Mouse (Mus musculus) liver, embryonic 16.5 days (tissue): ENCODE results near the gene Hectd4. TPM values are rescaled to one million over a fixed set of nuclear protein-coding genes. Genes with fewer than 3 reads are reported as not detected.

Source experiments
- ATAC-seq: fragments of 200-750 bp; cut with Nextera tagmentation; 2 replicates; pipeline ENCODE4 v1.8.0; 2017; ENCODE audit warnings: low read depth, mild to moderate bottlenecking, moderate number of reproducible peaks, moderate library complexity
- H3K27ac ChIP-seq: fragments of 300-500 bp; sonication (generic); 2 replicates; pipeline ENCODE4 v1.5.1; 2014; ENCODE audit warnings: mild to moderate bottlenecking, low read length
- H3K27me3 ChIP-seq: fragments of 300-500 bp; sonication (generic); 2 replicates; pipeline ENCODE4 v1.6.1; 2014; ENCODE audit warnings: low read depth, low read length, mixed read lengths; ENCODE audit not compliant: control insufficient read depth, insufficient read depth
- H3K36me3 ChIP-seq: fragments of 300-500 bp; sonication (generic); 2 replicates; pipeline ENCODE4 v1.6.1; 2014; ENCODE audit warnings: mild to moderate bottlenecking; ENCODE audit not compliant: control insufficient read depth, insufficient read depth
- H3K4me1 ChIP-seq: fragments of 300-500 bp; sonication (generic); 2 replicates; pipeline ENCODE4 v1.6.1; 2014; ENCODE audit warnings: low read depth, low read length, mixed read lengths; ENCODE audit not compliant: control insufficient read depth
- H3K4me2 ChIP-seq: fragments of 300-500 bp; sonication (generic); 2 replicates; pipeline ENCODE4 v1.6.1; 2014; ENCODE audit warnings: low read depth, low read length, mixed read lengths
- H3K4me3 ChIP-seq: fragments of 300-500 bp; sonication (generic); 2 replicates; pipeline ENCODE4 v1.5.1; 2014; ENCODE audit warnings: low read depth, mild to moderate bottlenecking, low read length
- H3K9ac ChIP-seq: fragments of 300-500 bp; sonication (generic); 2 replicates; pipeline ENCODE4 v1.6.1; 2014; ENCODE audit warnings: low read depth, low read length
- H3K9me3 ChIP-seq: fragments of 300-500 bp; sonication (generic); replicated peaks from 2 replicates; pipeline ENCODE4 v1.6.1; 2016; ENCODE audit warnings: low read length; ENCODE audit not compliant: control insufficient read depth
- WGBS: fragments of 180-500 bp; shearing (Covaris S2); extraction: QIAGEN DNeasy Blood & Tissue Kit; methylation state at CpG from one replicate; pipeline ENCODE4 v1.1.7; 2014; ENCODE audit not compliant: insufficient replicate concordance; 5-methylcytosine and 5-hydroxymethylcytosine counted together
- polyA plus RNA-seq: library from polyadenylated mRNA; unstranded; fragments of >200 nt; fragmentation: Nextera tagmentation; extraction: Ambion mirVana; gene quantifications from 2 replicates; pipeline ENCODE4 v1.2.1, GENCODE M21; 2015

Hectd4 gene
- polyA plus RNA-seq, 1 experiment from 2014 or later = 8.7 TPM

- Histone ChIP-seq H3K27me3 (no peaks in the 10 kb centered on the region), H3K9me3 (no peaks in the 10 kb centered on the region), H3K4me1 (peaks cover 89% of the 10 kb centered on the region), H3K27ac (peak overlapping the region; percentile 98), H3K9ac (peak overlapping the region; percentile 64), H3K4me2 (peak overlapping the region; percentile 72), H3K36me3 (no peaks in the 10 kb centered on the region), H3K4me3 (peak overlapping the region; percentile 25)
- WGBS = 33% methylated on average over 7 of the region's 7 CpGs
- ATAC-seq = peak; percentile 15; the same call in 1 of the 2 replicates
Observed at GRCm38 (mm10) chr5:121245201-121245600, 25.2 kb downstream of the Hectd4 start.

GRCm38 (mm10) chr5:121248766-121249394 lies 28.9 kb downstream of the Hectd4 start:
- Histone ChIP-seq H3K36me3 (peaks cover 7% of the 10 kb centered on the region), H3K4me3 (no peak overlapping the region), H3K9me3 (no peaks in the 10 kb centered on the region), H3K4me1 (peaks cover 71% of the 10 kb centered on the region), H3K27me3 (no peaks in the 10 kb centered on the region), H3K9ac (peak overlapping the region; percentile 37), H3K27ac (peak overlapping the region; percentile 67), H3K4me2 (no peak overlapping the region)
- ATAC-seq = peak; percentile 33
- WGBS = 56% methylated on average over 3 of the region's 3 CpGs

DNA sequence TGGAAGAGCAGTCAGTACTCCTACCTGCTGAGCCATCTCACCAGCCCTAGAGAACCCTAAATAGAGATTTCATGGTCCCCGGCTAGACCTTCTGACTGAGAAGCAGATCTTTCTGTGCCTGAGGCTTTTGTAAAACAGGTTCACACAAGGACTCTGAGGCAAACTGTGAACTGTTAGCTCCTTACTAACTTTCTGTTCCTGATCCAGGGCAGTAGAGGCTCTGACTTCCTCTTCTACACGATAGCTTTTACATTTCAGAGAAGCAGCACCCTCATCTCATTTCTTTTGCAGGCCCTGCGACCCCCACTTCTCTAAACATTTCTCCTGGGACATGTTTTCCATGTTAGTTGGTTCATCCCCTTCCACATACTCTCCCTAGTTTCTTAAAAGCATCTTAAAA lies 29.7 kb downstream of the Hectd4 start:
- Histone ChIP-seq H3K9me3 (no peaks in the 10 kb centered on the region), H3K9ac (no peak overlapping the region), H3K4me1 (peaks cover 64% of the 10 kb centered on the region), H3K27me3 (no peaks in the 10 kb centered on the region), H3K27ac (peak overlapping the region; percentile 51), H3K36me3 (peaks cover 15% of the 10 kb centered on the region), H3K4me3 (no peak overlapping the region), H3K4me2 (no peak overlapping the region)
- no peak for ATAC-seq
- 54% methylated on average over 3 of the region's 3 CpGs for WGBS

- Histone ChIP-seq H3K4me1 (peaks cover 44% of the 10 kb centered on the region), H3K27ac (no peak overlapping the region), H3K27me3 (no peaks in the 10 kb centered on the region), H3K9ac (no peak overlapping the region), H3K9me3 (no peaks in the 10 kb centered on the region), H3K4me3 (no peak overlapping the region), H3K36me3 (peaks cover 36% of the 10 kb centered on the region), H3K4me2 (no peak overlapping the region)
- ATAC-seq = no peak
- WGBS = 73% methylated on average over 8 of the region's 8 CpGs
Observed at GRCm38 (mm10) chr5:121251813-121252212, 31.8 kb downstream of the Hectd4 start.

DNA sequence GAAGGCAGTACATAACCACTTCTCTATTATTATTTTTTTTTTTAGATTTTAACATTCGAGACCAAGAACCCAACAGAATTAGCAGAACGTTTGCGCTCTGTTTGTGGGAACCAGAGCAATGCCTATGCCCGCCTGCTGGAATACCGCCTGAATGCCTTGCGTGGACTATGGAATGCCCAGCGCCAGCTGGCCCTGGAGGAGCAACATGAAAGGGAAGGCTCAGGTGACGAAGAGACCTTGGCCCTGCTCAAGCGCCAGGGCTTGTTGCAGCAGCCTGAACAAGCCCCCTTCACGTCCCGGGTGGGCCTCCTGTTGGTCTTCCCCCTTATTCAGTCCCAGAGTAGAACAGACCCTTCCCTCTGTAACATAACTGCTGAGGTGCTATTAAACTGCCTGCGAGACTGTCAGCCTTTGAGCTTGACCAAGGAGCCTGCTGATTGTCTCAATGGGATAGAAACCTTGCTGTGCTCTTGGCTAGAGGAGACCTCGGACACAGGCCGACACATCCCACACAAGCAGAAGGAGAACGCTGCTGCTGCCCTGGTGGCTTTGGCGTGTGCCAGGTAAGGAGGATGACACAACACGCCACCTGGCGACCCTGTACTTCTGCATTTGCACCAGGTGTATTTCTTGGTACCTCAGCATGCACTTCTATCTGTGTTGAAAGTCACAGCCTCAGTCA lies 33.9 kb downstream of the Hectd4 start:
- WGBS = 89% methylated on average over 18 of the region's 18 CpGs
- Histone ChIP-seq H3K4me1 (peaks cover 25% of the 10 kb centered on the region), H3K36me3 (peaks cover 48% of the 10 kb centered on the region), H3K27ac (no peak overlapping the region), H3K27me3 (no peaks in the 10 kb centered on the region), H3K9ac (no peak overlapping the region), H3K4me2 (no peak overlapping the region), H3K4me3 (no peak overlapping the region), H3K9me3 (no peaks in the 10 kb centered on the region)
- ATAC-seq = no peak

DNA sequence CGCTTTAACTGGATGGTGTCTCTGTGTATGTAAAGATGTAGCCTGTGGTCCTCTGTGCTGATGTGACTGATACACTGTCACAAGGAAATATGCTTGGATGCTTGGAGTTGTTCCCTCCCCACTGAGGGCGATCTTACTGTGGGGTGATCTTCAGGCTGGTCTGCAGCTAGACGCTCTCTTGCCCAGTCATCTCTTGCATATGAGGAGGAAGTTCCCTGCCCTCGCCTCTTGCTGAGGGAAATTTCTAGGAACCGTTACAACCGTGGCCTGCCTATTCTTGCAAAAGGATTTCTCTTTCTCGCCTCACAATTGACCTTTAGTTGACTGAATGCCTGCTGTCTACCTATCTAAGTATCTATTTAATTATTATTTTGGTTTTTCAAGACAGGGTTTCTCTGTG lies 35.0 kb downstream of the Hectd4 start:
- no peak overlapping the region for H3K4me3 ChIP-seq
- WGBS = 72% methylated on average over 7 of the region's 7 CpGs
- H3K36me3 ChIP-seq = peaks cover 57% of the 10 kb centered on the region
- no peaks in the 10 kb centered on the region for H3K27me3 ChIP-seq
- H3K9me3 ChIP-seq = no peaks in the 10 kb centered on the region
- peaks cover 18% of the 10 kb centered on the region for H3K4me1 ChIP-seq
- ATAC-seq = no peak; the same call in 1 of the 2 replicates
- H3K9ac ChIP-seq = no peak overlapping the region
- no peak overlapping the region for H3K4me2 ChIP-seq
- H3K27ac ChIP-seq = no peak overlapping the region

DNA sequence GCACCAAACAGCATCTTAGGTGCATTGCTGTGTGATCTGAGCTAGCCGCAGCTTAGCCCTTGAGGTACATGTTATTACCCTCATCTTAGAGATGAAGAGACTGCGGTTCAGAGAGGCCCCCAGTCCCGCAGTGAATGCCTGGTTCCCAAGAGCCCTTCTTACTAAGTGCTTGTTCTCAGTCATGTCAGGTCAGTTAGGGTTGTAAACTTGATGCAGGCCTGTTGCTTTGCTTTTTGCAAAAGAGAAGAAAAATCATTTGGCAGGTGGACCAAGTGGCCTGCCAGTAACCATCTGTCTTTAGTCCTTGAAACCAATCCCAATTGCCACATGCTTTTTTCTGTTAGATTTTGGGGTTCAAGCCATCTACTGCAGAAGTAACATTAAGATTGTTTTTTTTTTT lies 41.8 kb downstream of the Hectd4 start:
- no peak for ATAC-seq
- Histone ChIP-seq H3K4me3 (no peak overlapping the region), H3K9ac (no peak overlapping the region), H3K36me3 (peaks cover 73% of the 10 kb centered on the region), H3K4me2 (no peak overlapping the region), H3K27ac (no peak overlapping the region), H3K4me1 (peaks cover 13% of the 10 kb centered on the region), H3K9me3 (no peaks in the 10 kb centered on the region), H3K27me3 (no peaks in the 10 kb centered on the region)
- WGBS = 96% methylated on average over 3 of the region's 3 CpGs

- Histone ChIP-seq H3K27me3 (no peaks in the 10 kb centered on the region), H3K36me3 (peaks cover 76% of the 10 kb centered on the region), H3K9ac (no peak overlapping the region), H3K4me3 (no peak overlapping the region), H3K27ac (no peak overlapping the region), H3K4me1 (peaks cover 15% of the 10 kb centered on the region), H3K9me3 (no peaks in the 10 kb centered on the region), H3K4me2 (no peak overlapping the region)
- no peak for ATAC-seq
- 94% methylated on average over 8 of the region's 8 CpGs for WGBS
Observed at GRCm38 (mm10) chr5:121262415-121262814, 42.4 kb downstream of the Hectd4 start.

DNA sequence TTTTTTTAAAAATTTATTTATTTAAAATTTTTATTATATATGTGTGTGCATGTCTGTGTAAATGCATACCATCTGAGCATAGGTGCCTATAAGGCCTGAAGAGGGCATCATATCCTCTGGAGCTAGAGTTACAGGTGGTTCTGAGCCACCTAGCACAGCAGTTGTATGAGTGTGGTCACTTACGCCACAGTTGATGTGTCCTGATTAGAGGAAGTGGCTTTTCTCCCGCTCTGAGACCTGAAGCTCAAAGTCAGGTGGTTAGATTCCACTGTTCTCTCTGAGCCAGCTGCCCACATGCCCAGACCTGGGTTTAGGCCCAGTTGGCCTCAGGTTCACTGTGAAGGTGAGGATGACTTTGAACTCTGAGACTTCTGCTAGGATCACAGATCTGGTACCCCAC lies 44.6 kb downstream of the Hectd4 start:
- Histone ChIP-seq H3K9ac (no peak overlapping the region), H3K36me3 (peaks cover 81% of the 10 kb centered on the region), H3K4me2 (no peak overlapping the region), H3K9me3 (no peaks in the 10 kb centered on the region), H3K27me3 (no peaks in the 10 kb centered on the region), H3K4me1 (peaks cover 15% of the 10 kb centered on the region), H3K27ac (peak overlapping the region; percentile 25; the same call in 1 of the 2 replicates), H3K4me3 (no peak overlapping the region)
- ATAC-seq = no peak
- WGBS = 75% methylated on average over 2 of the region's 2 CpGs
